Mouse (Mus musculus) heart, adult 2 months (tissue): ENCODE data around the gene Glp1r. TPM values are rescaled to one million over a fixed set of nuclear protein-coding genes. Genes with fewer than 3 reads are reported as not detected.

ENCODE experiments used
- DNase-seq, 2 experiments: peaks; one replicate each; pipeline ENCODE4 v3.0.0; 2021
- H3K27ac ChIP-seq: fragments of 200-600 bp; 2 replicates; pipeline ENCODE4 v1.8.1; 2022
- H3K27me3 ChIP-seq: fragments of 200-500 bp; 2 replicates; pipeline ENCODE4 v1.6.1; 2012; ENCODE audit warnings: mild to moderate bottlenecking, low read length, inconsistent platforms, mixed read lengths; ENCODE audit not compliant: control insufficient read depth, insufficient read depth
- H3K36me3 ChIP-seq: fragments of 200-500 bp; 2 replicates; pipeline ENCODE4 v1.6.1; 2012; ENCODE audit warnings: low read length, inconsistent platforms; ENCODE audit not compliant: control insufficient read depth, insufficient read depth
- H3K4me1 ChIP-seq: fragments of 200-500 bp; 2 replicates; pipeline ENCODE4 v1.6.1; 2011; ENCODE audit warnings: low read length; ENCODE audit not compliant: control insufficient read depth, insufficient read depth
- H3K4me3 ChIP-seq: fragments of 200-600 bp; 2 replicates; pipeline ENCODE4 v1.8.1; 2022
- H3K79me2 ChIP-seq: fragments of 200-500 bp; replicated peaks from 2 replicates; pipeline ENCODE4 v1.6.1; 2012; ENCODE audit warnings: mild to moderate bottlenecking, inconsistent platforms, low read length, moderate library complexity, mixed read lengths; ENCODE audit not compliant: control insufficient read depth, insufficient read depth
- H3K9ac ChIP-seq: fragments of 200-500 bp; 2 replicates; pipeline ENCODE4 v1.6.1; 2012; ENCODE audit warnings: low read depth, mild to moderate bottlenecking, control low read depth, inconsistent platforms, low read length, mixed read lengths
- CTCF ChIP-seq: fragments of 200-600 bp; IDR thresholded peaks from 2 replicates; pipeline ENCODE4 v1.8.1; 2022; ENCODE audit warnings: antibody characterized with exemption, mild to moderate bottlenecking, moderate library complexity
- EP300 ChIP-seq: fragments of 200-500 bp; IDR thresholded peaks from 2 replicates; pipeline ENCODE4 v1.6.1; 2011; ENCODE audit warnings: low read depth, low read length, control low read depth; ENCODE audit not compliant: insufficient read depth
- POLR2A ChIP-seq: fragments of 200-500 bp; IDR thresholded peaks from 2 replicates; pipeline ENCODE4 v1.6.1; 2011; ENCODE audit warnings: mild to moderate bottlenecking, low read depth, low read length, control low read depth; ENCODE audit not compliant: insufficient read depth
- WGBS: fragments of 180-500 bp; shearing (Covaris S2); methylation state at CpG from one replicate; pipeline ENCODE4 v1.1.7; 2018; 5-methylcytosine and 5-hydroxymethylcytosine counted together
- intact Hi-C: fragments of 180-260 bp; cut with DNase I; formaldehyde crosslinking; loops from one replicate; pipeline ENCODE4 v1.15.1; 2025
- polyA plus RNA-seq: library from polyadenylated mRNA; depleted of rRNA; stranded (reverse); fragments of >200 nt; gene quantifications from 2 replicates; pipeline ENCODE4 v1.2.3, GENCODE M21; 2012
- total RNA-seq, 2 experiments: library from RNA; stranded (reverse); gene quantifications; 2 replicates each; pipeline ENCODE4 v1.2.3; 2021

Glp1r gene
- total and polyA plus RNA-seq, 3 experiments, result 0.16 to 0.64 (median 0.25) TPM

DNA sequence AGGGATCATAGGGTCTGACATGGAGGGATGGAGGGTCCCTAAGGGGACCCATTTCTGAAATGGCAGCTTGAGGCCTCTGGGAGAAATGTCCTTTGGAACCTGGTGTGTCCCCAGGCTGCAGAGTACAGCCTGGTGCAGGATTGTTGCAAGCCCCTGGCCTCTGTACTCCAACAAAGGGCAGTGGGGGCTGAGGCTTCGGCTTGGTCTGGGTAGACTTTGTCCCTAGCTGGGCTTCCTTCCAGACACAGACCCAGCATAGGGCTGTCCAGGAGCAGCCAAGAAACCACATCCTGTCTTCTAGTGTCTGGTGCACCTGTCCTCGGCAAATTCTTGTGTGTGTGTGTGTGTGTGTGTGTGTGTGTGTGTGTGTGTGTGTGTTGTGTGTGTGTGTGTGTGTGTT is 2.5 kb downstream of the Glp1r start:
- TF ChIP-seq CTCF, result no peak
- no peak for TF ChIP-seq POLR2A
- no peak for TF ChIP-seq EP300
- intact Hi-C loops, result no loop called here

GRCm38 (mm10) chr17:30907577-30907976 is 6.0 kb downstream of the Glp1r start:
- H3K79me2 ChIP-seq, result no peaks in the 10 kb centered on the region
- no peaks in the 10 kb centered on the region for H3K4me1 ChIP-seq
- no peaks in the 10 kb centered on the region for H3K36me3 ChIP-seq
- no peak for DNase-seq
- 19% methylated on average over 4 of the region's 4 CpGs for WGBS
- no peaks in the 10 kb centered on the region for H3K27me3 ChIP-seq
- H3K27ac ChIP-seq, result no peak overlapping the region
- no peak for TF ChIP-seq EP300
- no peak for TF ChIP-seq CTCF
- H3K9ac ChIP-seq, result no peak overlapping the region
- intact Hi-C loops, result no loop called here
- no peak overlapping the region for H3K4me3 ChIP-seq

More for the DNA sequence above, 2.5 kb downstream of the Glp1r start:
- H3K9ac ChIP-seq, result no peak overlapping the region
- H3K4me3 ChIP-seq, result no peak overlapping the region
- H3K79me2 ChIP-seq, result no peaks in the 10 kb centered on the region
- no peak overlapping the region for H3K27ac ChIP-seq
- H3K27me3 ChIP-seq, result peaks cover 1% of the 10 kb centered on the region; the same call in 1 of the 2 replicates
- WGBS, result 36% methylated on average over 2 of the region's 2 CpGs
- DNase-seq, result no peak
- H3K4me1 ChIP-seq, result no peaks in the 10 kb centered on the region
- no peaks in the 10 kb centered on the region for H3K36me3 ChIP-seq

DNA sequence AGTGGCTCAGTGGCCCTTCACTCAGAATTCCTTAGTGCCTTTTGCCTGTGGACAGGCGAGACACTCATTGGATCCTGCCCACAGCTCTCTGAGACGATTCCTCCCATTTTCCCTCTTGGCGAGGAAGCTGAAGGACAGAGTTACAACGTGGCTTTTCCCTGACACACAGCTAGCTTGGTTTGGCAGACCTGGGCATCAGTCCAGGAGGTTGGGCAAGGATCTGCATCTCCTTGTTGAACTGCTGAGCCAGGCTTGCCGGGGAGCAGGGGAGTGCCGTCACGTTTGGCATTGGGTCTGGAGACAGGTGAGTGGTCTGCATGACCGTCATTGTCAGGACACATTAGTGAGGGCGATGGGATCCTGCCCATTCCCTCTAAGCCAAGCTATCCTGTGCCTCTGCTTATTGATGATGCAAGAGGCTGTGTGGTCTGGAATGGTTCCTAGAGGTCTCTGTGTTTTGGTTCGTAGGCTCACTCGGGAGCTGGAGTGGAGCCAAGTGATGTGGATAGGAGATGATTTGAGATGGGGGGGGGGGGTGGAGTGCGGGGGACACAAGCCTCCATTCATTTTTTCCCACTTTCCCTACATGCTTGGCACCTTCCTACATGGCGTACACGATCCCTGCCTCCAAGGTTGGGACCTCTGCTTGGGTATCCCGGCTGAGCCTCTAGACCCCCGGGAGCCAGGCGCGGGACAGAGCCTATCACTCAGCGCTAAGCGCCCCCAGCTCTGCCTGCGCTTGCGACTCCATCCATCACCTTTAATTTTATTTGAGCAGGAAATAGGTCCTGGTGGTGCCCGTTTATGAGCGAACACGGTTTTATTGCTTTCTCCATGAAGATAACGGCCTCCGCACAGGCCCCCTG is 9.5 kb downstream of the Glp1r start:
- Histone ChIP-seq H3K4me3 (no peak overlapping the region), H3K27me3 (no peaks in the 10 kb centered on the region), H3K79me2 (no peaks in the 10 kb centered on the region), H3K9ac (no peak overlapping the region), H3K36me3 (no peaks in the 10 kb centered on the region), H3K4me1 (no peaks in the 10 kb centered on the region), H3K27ac (no peak overlapping the region)
- TF ChIP-seq POLR2A (no peak), EP300 (no peak), CTCF (no peak)
- intact Hi-C loops, result no loop called here
- WGBS, result 72% methylated on average over 27 of the region's 27 CpGs
- DNase-seq, result no peak

GRCm38 (mm10) chr17:30911732-30912088 is 10.1 kb downstream of the Glp1r start:
- Histone ChIP-seq H3K79me2 (no peaks in the 10 kb centered on the region), H3K4me1 (no peaks in the 10 kb centered on the region), H3K9ac (no peak overlapping the region), H3K36me3 (no peaks in the 10 kb centered on the region), H3K4me3 (no peak overlapping the region), H3K27ac (no peak overlapping the region), H3K27me3 (no peaks in the 10 kb centered on the region)
- DNase-seq, result no peak
- TF ChIP-seq POLR2A, result no peak
- no peak for TF ChIP-seq EP300
- TF ChIP-seq CTCF, result no peak
- 48% methylated on average over 8 of the region's 8 CpGs for WGBS
- intact Hi-C loops, result no loop called here

DNA sequence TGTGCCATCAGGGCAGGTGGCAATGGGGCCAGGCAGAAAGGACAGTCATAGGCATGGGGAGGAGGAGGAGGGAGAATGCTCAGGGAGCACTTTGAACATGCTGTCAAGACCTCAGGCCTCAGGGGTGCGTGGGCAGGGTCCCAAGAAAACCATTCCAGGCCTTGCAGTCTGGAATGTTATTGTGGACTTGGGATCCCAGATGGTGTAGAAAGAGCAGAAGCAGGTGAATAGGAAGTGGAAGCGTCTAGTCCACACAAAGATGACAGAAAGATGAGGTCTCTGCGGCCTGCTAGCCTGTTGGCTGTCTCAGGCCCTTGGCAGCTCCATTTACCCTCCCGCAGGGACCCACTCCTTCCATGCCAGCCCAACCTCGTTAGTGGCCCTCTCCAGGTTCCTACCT is 10.9 kb downstream of the Glp1r start:
- Histone ChIP-seq H3K9ac (no peak overlapping the region), H3K27me3 (no peaks in the 10 kb centered on the region), H3K4me3 (no peak overlapping the region), H3K27ac (no peak overlapping the region), H3K79me2 (no peaks in the 10 kb centered on the region), H3K4me1 (no peaks in the 10 kb centered on the region), H3K36me3 (no peaks in the 10 kb centered on the region)
- intact Hi-C loops, result no loop called here
- WGBS, result 82% methylated on average over 5 of the region's 5 CpGs
- TF ChIP-seq EP300 (no peak), CTCF (no peak), POLR2A (no peak)
- no peak for DNase-seq

DNA sequence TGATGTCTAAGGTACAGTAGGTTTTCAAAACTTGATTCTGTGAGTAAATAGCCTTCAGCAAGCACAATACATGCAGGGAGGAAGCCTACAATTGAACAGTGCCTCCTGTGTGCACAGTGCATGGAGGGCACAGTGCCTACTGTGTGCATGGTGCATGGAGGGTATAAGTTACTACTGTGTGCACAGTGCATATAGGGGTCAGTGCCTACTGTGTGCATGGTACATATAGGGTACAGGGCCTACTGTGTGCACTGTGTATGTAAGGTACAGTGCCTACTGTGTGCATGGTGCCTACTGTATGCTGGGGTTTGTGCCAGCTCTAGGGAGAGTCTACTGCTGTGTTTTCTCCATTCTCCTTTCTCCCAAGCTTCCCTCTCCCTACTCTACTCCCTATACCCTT is 12.6 kb downstream of the Glp1r start:
- H3K4me3 ChIP-seq, result no peak overlapping the region
- intact Hi-C loops, result no loop called here
- no peak for TF ChIP-seq POLR2A
- TF ChIP-seq CTCF, result no peak
- TF ChIP-seq EP300, result no peak

More for the DNA sequence above, 12.6 kb downstream of the Glp1r start:
- Histone ChIP-seq H3K79me2 (no peaks in the 10 kb centered on the region), H3K9ac (no peak overlapping the region), H3K27ac (no peak overlapping the region), H3K36me3 (no peaks in the 10 kb centered on the region), H3K4me1 (no peaks in the 10 kb centered on the region), H3K27me3 (no peaks in the 10 kb centered on the region)
- no peak for DNase-seq
